Mouse (Mus musculus) CH12.LX (cell line): ENCODE measurements at regions not wholly inside any gene's neighbourhood (a gene's known extent, or its start where the extent isn't known, plus 50 kb on each side); places are given as distances from the start of the nearest gene placed in this dataset.

ENCODE experiments used
- DNase-seq: peaks from one replicate; pipeline ENCODE4 v3.0.0-alpha.2; 2013; ENCODE audit errors: extremely low read depth
- H3K27ac ChIP-seq: 2 replicates; pipeline ENCODE4 v1.5.1; 2012; ENCODE audit warnings: low read depth, mild to moderate bottlenecking, control low read depth, moderate library complexity; ENCODE audit not compliant: insufficient read depth
- H3K27me3 ChIP-seq: replicated peaks from 2 replicates; pipeline ENCODE3; 2012; ENCODE audit warnings: inconsistent platforms
- H3K36me3 ChIP-seq, 2 experiments: replicated peaks in 1 of 2; 2 replicates each; pipeline versions ENCODE3 to v1.6.1; 2012; ENCODE audit warnings: inconsistent platforms in 1 of 2, low read length in 1 of 2, mild to moderate bottlenecking in 1 of 2, mixed read lengths in 1 of 2, moderate library complexity in 1 of 2; ENCODE audit not compliant: control insufficient read depth in 1 of 2, insufficient read depth in 1 of 2
- H3K4me1 ChIP-seq, 2 experiments: 2 replicates each; pipeline ENCODE4 v1.6.1; 2012; ENCODE audit warnings: inconsistent platforms in 1 of 2, moderate library complexity in 1 of 2; ENCODE audit not compliant: insufficient read depth in 2 of 2, control insufficient read depth in 1 of 2
- H3K4me2 ChIP-seq: 2 replicates; pipeline ENCODE4 v1.6.1; 2012; ENCODE audit warnings: low read depth, mild to moderate bottlenecking, control low read depth; ENCODE audit not compliant: poor library complexity, insufficient read depth, severe bottlenecking
- H3K4me3 ChIP-seq, 3 experiments: fragments of 150-350 bp in 1 of 3; sonication (generic) in 1 of 3; replicated peaks in 1 of 3; 2 replicates each; pipeline versions ENCODE3 to v1.5.1; 2011 to 2012; ENCODE audit warnings: low read depth in 2 of 3, low read length in 2 of 3, mild to moderate bottlenecking in 2 of 3, moderate library complexity in 2 of 3, control low read depth in 1 of 3, improper control_type of control experiment in 1 of 3, inconsistent platforms in 1 of 3, mixed read lengths in 1 of 3; ENCODE audit not compliant: poor library complexity in 1 of 3
- H3K79me2 ChIP-seq: replicated peaks from 2 replicates; pipeline ENCODE4 v1.6.1; 2012; ENCODE audit warnings: mild to moderate bottlenecking, moderate library complexity; ENCODE audit not compliant: control insufficient read depth, poor library complexity, insufficient read depth, severe bottlenecking; ENCODE audit errors: extremely low read depth
- H3K9ac ChIP-seq: 2 replicates; pipeline ENCODE4 v1.6.1; 2012; ENCODE audit warnings: low read depth, mild to moderate bottlenecking, control low read depth, moderate library complexity; ENCODE audit not compliant: insufficient read depth
- H3K9me3 ChIP-seq: replicated peaks from 2 replicates; pipeline ENCODE3; 2012; ENCODE audit warnings: low read length, inconsistent platforms, mixed read lengths
- BHLHE40 ChIP-seq: IDR thresholded peaks from 2 replicates; pipeline ENCODE4 v1.6.1; 2011; ENCODE audit warnings: mild to moderate bottlenecking, low read depth, low read length, improper control_type of control experiment
- EP300 ChIP-seq: IDR thresholded peaks from 2 replicates; pipeline ENCODE4 v1.6.1; 2011; ENCODE audit warnings: low read length, improper control_type of control experiment
- ETS1 ChIP-seq: conservative IDR thresholded peaks from 2 replicates; pipeline ENCODE4 v1.6.1; 2012; ENCODE audit warnings: low read depth, mild to moderate bottlenecking, inconsistent platforms, low read length, improper control_type of control experiment, moderate library complexity
- IRF4 ChIP-seq: IDR thresholded peaks from 2 replicates; pipeline ENCODE4 v1.6.1; 2014; ENCODE audit warnings: low read depth, mild to moderate bottlenecking, inconsistent platforms, low read length, improper control_type of control experiment
- JUN ChIP-seq: IDR thresholded peaks from 2 replicates; pipeline ENCODE4 v1.6.1; 2011; ENCODE audit warnings: low read depth, mild to moderate bottlenecking, low read length, improper control_type of control experiment, moderate library complexity; ENCODE audit not compliant: insufficient read depth
- JUND ChIP-seq: conservative IDR thresholded peaks from 2 replicates; pipeline ENCODE4 v1.6.1; 2011; ENCODE audit warnings: low read depth, low read length, improper control_type of control experiment
- MAZ ChIP-seq: IDR thresholded peaks from 2 replicates; pipeline ENCODE4 v1.6.1; 2012; ENCODE audit warnings: low read depth, mild to moderate bottlenecking, inconsistent platforms, low read length, improper control_type of control experiment, moderate library complexity
- MEF2A ChIP-seq: IDR thresholded peaks from 2 replicates; pipeline ENCODE4 v1.6.1; 2014; ENCODE audit warnings: low read depth, mild to moderate bottlenecking, inconsistent platforms, low read length, improper control_type of control experiment, borderline replicate concordance
- NELFE ChIP-seq: IDR thresholded peaks from 2 replicates; pipeline ENCODE4 v1.6.1; 2011; ENCODE audit warnings: low read depth, low read length, improper control_type of control experiment
- PAX5 ChIP-seq: IDR thresholded peaks from 2 replicates; pipeline ENCODE4 v1.6.1; 2012; ENCODE audit warnings: low read length, inconsistent platforms, mixed read lengths
- RCOR1 ChIP-seq: conservative IDR thresholded peaks from 2 replicates; pipeline ENCODE4 v1.6.1; 2012; ENCODE audit warnings: low read depth, mild to moderate bottlenecking, inconsistent platforms, low read length, improper control_type of control experiment
- SIN3A ChIP-seq: IDR thresholded peaks from 2 replicates; pipeline ENCODE4 v1.6.1; 2012; ENCODE audit warnings: low read length, improper control_type of control experiment, inconsistent platforms
- TBP ChIP-seq: conservative IDR thresholded peaks from 2 replicates; pipeline ENCODE4 v1.6.1; 2011; ENCODE audit warnings: low read depth, low read length, improper control_type of control experiment
- TCF12 ChIP-seq: IDR thresholded peaks from 2 replicates; pipeline ENCODE4 v1.6.1; 2014; ENCODE audit warnings: low read depth, mild to moderate bottlenecking, inconsistent platforms, low read length, improper control_type of control experiment
- USF2 ChIP-seq: conservative IDR thresholded peaks from 2 replicates; pipeline ENCODE4 v1.6.1; 2011; ENCODE audit warnings: low read depth, low read length, improper control_type of control experiment
- ZC3H11A ChIP-seq: IDR thresholded peaks from 2 replicates; pipeline ENCODE4 v1.6.1; 2012; ENCODE audit warnings: low read depth, mild to moderate bottlenecking, inconsistent platforms, low read length, improper control_type of control experiment
- ZNF384 ChIP-seq: IDR thresholded peaks from 2 replicates; pipeline ENCODE4 v1.6.1; 2012; ENCODE audit warnings: low read depth, low read length, improper control_type of control experiment, inconsistent platforms
- dilution Hi-C: fragments of 300-500 bp; cut with MboI; formaldehyde crosslinking; loops from 2 replicates; pipeline ENCODE4 v1.14.3; 2020; ENCODE audit warnings: low sequenced_read_pairs; ENCODE audit not compliant: extremely low pct_unique_long_range_greater_than_20kb, extremely low pct_ligation_motif_present
- in situ Hi-C: fragments of 300-500 bp; cut with MboI; formaldehyde crosslinking; loops from 3 replicates; pipeline ENCODE4 v1.14.3; 2019; ENCODE audit warnings: low sequenced_read_pairs, low pct_ligation_motif_present, low pct_unique_long_range_greater_than_20kb, mixed read lengths

DNA sequence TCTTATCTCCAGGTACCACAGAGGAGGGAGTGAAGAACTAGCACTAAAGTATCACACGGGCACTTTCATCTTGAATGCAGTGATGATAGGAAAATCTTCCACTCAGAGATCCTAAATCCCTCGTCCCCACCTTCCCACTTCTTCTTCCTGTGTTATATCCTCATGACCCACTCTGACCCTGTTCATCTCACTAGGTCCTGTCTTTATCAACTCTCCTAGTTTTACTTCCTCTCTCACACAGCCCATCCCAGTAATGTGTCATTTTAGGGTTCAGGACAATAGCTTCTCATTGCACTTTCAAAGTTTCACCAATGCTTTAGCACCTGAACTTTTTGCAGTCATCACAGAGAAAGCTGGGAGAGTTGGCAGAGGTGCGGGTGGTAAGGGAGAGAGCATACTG lies 261.0 kb downstream of the Kcnj2 start:
- H3K27me3 ChIP-seq: no peaks in the 10 kb centered on the region
- H3K79me2 ChIP-seq: no peaks in the 10 kb centered on the region
- no peak overlapping the region for H3K4me3 ChIP-seq
- H3K27ac ChIP-seq: no peak overlapping the region
- no peaks in the 10 kb centered on the region for H3K9me3 ChIP-seq
- dilution Hi-C loops: no loop called here
- H3K4me2 ChIP-seq: no peak overlapping the region
- no peaks in the 10 kb centered on the region for H3K36me3 ChIP-seq
- H3K4me1 ChIP-seq: peaks cover 6 to 60% of the 10 kb centered on the region in 2 experiments; a peak in 3 of 4 replicates
- in situ Hi-C loops: no loop called here
- no peak for DNase-seq
- H3K9ac ChIP-seq: no peak overlapping the region
- TF ChIP-seq PAX5: no peak
- TF ChIP-seq EP300: 0 out of 2 replicates have a peak, but pooled peaks have one; percentile 25
- TF ChIP-seq TBP: no peak
- TF ChIP-seq SIN3A: no peak

- Histone ChIP-seq H3K27me3 (no peaks in the 10 kb centered on the region), H3K4me2 (no peak overlapping the region), H3K9me3 (no peaks in the 10 kb centered on the region), H3K4me1 (peaks cover 6 to 66% of the 10 kb centered on the region in 2 experiments; a peak in 3 of 4 replicates), H3K27ac (no peak overlapping the region), H3K9ac (no peak overlapping the region), H3K4me3 (no peak overlapping the region), H3K79me2 (no peaks in the 10 kb centered on the region), H3K36me3 (no peaks in the 10 kb centered on the region)
- DNase-seq: peak; percentile 69
- in situ Hi-C loops (no loop called here), dilution Hi-C loops (no loop called here)
- TF ChIP-seq MEF2A (0 out of 2 replicates have a peak, but pooled peaks have one; percentile 65), ZNF384 (no peak), USF2 (no peak), IRF4 (peak; percentile 41; the same call in 1 of the 2 replicates), MAZ (no peak), ETS1 (peak; percentile 79), JUND (peak; percentile 98), TCF12 (peak; percentile 67), NELFE (no peak), BHLHE40 (0 out of 2 replicates have a peak, but pooled peaks have one; percentile 7), EP300 (peak; percentile 93), ZC3H11A (no peak), JUN (peak; percentile 84), RCOR1 (no peak)
Observed at GRCm38 (mm10) chr11:111328258-111328657, 262.3 kb downstream of the Kcnj2 start.
